Mouse (Mus musculus): ENCODE results near the gene Leng1. TPM values are rescaled to one million over a fixed set of nuclear protein-coding genes. Genes with fewer than 3 reads are reported as not detected.

Gene Leng1
- 6.2 and 6.4 TPM in 2 replicates for polyA plus RNA-seq (2012; ENCODE audit: low replicate concordance)

DNA sequence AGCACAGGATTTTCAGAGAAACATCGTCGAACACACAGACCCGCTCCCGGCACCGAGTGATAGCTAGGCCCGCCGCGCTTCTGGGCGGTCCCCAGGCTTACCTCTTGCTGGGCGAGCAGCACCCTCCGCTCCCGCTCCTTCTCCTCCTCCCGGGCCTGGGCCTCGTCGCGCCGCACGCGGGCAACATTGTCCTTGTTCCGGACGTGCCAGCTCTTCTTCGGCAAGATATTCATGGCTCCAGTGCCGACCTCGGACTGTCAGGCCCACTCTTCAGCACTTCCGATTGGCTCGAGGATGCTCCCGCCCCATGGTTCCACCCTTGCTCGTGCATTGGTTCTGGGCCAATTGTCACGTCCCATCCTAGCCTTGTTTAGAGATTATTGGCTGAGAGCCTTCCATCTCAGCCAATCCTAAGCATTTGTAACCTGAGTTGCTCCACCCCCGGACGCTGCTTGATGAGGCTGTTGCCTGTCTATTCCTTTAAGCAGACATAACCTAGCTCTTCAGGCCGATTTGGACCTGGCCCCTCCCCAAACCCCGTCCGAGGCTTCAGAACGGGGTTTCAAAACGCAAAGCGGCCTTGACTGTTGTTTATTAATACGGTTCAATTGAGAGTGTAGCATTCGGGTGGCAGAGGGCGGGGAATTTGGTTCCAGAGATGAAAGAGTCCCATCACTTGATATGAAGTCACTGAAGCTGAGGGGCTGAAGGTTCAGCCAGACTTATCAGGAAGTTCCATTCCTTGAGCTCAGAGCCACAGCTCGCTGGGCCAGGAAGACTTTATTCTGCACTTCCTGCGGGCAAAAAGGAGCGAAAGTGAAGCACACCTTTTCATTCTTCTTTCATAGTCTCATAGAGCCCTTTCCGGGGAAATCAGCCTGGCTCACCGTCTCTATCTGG, at the start of gene Leng1:
Leng1 (minus strand) TSS at position 626 of the 900 bp plus-strand sequence.

DNA sequence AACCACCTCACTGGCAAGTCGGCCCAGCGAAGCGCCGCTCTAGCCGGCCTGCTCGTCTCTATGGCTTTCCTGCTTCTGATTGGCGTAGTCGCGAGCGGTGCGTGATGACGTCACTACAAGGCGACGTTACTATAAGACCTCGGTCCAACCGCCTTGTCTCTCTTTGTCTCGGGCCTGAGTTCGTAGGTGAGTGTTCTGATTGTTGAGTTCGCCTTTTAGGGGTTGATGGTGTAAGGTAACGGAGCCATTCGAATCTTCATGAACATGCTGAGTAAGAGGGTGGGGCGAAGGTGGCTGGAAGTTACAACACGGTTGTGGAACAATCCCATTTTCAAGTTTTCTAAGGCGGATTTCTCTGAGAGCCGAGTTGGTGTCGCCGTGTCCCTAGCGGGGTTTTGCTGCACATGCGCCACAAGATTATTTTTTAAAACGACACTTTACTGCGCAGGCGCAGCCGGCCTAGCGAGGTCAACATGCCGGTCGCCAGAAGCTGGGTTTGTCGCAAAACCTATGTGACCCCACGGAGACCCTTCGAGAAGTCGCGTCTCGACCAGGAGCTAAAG, 38.3 kb upstream of the Leng1 start, which contains the start of gene Rps9:
Rps9 (plus strand) TSS at position 115 of the 563 bp plus-strand sequence.

DNA sequence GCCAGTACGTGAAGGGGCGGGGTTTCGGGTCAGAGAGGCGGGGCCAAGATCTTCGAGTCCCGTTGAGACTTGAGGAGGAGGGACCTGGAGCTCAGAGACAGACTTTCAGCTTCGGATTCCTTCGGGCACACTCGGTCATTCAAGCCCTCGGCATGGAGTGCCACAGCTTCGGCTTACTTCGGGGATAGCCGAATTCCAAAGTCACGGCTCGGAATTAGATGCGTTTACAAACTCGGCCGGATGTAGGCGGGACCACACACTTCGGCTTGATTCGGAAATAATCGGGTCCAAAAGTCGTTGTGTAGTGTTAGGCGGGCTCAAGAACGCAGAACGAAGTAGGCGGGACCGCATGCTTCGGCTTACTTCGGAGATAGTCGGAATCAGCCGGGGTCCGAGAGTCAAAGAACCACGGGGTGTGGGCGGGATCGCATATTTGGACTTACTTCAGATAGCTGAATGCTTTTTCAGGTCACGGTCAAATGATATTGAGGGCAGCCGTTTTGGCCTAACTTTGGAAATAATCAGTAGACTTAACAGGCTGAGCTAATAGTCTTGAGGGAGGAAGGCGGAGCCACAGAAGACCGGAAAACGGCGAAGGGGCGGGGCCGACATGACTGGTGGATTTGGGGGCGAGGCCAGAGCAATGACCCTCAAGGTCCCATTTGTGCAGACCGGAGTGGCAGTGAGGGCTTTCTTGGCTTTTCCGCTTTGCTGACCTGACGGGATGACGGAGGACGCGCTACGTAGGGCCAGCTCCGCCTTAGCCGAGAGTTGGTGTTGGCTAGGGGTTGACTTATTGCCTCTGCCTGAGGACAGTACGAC, 27.6 kb upstream of the Leng1 start, which contains the start of gene Mboat7:
Mboat7 (minus strand) TSS at position 537 of the 822 bp plus-strand sequence.

DNA sequence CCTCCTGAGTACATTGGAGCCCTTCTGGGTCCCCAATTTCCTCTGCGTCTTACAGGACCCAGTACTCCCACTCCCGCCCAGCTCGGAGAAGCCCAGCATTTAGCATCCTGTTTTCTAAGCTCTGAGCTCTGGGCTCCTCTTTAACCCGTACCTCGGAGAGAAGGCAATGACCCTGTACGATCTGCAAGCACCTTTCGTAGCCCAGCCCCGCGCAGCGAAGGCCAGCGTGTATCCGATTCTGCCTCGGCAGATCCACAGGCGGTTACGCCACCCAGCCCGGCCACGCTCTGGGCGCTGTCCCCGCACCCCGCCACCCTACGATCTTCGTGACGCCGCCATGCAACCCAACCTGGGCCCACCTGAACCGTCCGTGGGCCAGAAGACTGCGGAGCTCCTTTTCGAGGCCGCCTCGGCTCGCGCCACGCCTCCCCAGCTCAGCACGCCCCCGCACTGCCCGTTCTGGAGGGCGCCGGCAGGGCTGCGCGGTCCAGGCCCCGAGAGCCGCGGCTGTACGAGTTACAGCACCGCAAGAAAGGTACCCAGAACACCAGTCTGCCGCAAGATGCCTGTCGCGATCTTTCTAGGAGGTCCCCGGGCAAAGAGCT, 26.8 kb upstream of the Leng1 start, which contains the start of gene Tsen34:
Tsen34 (plus strand) TSS at position 482 of the 605 bp plus-strand sequence.

DNA sequence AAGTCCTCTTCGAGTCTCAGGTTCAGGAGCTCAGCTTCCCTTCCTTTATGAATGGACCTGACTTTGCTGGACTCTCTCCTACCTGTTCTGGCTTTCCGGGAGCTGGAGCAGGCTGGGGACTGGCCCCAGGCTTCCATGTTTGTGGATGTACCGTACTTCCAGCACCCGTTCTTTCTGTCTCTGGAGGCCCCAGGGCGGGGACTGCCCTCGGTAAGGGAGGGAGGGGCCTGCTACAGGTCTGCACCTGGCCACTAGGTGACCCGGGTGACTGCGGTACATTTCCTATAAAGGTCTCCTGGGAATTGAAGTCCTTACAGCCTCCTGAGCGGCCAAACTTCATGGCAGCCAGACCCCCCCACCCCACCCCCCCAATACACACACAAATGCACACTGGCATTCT, 11.7 kb upstream of the Leng1 start, which contains the start of gene Tmc4:
Tmc4 (minus strand) TSS at position 212 of the 400 bp plus-strand sequence.

DNA sequence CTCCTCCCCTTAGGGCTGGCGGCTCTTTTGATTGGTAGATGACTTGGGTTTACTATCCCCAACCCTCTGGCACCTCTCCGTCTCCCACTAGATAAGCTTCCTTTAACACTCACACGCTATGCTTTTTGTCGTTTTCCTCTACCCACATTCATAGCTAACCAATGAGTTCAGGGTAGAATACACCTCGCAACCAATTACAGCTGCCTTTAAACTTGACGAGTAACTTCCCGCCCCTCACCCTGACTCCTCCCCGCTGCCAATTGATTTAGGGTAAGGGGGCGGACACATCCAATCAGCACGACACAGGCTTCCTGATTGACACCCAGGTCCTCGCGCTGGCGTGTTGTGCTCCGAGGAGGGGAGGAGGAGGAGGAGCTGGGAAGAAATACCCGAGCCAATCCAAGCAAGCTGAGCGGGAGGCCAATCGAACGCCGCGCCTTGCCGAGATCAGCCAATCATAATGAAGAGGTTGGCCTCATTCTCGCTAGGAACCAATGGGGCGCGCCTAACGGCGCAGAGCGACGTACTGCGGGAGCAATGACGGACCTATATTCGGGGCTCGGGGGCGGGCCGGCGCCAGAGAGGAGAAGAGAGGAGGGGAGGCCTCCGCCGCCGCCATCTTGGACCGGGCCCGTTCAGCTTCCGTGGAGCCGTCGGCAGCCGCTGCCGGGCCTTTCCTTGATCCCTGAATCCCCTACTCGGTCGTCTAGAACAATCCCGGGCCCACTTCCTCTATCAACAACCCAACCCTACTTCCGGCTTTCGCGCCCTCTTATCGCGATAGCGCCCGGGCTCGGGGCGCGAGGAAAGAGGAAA, 20.8 kb downstream of the Leng1 start, which contains the start of gene Cnot3:
Cnot3 (plus strand) TSS at position 597 of the 816 bp plus-strand sequence.

DNA sequence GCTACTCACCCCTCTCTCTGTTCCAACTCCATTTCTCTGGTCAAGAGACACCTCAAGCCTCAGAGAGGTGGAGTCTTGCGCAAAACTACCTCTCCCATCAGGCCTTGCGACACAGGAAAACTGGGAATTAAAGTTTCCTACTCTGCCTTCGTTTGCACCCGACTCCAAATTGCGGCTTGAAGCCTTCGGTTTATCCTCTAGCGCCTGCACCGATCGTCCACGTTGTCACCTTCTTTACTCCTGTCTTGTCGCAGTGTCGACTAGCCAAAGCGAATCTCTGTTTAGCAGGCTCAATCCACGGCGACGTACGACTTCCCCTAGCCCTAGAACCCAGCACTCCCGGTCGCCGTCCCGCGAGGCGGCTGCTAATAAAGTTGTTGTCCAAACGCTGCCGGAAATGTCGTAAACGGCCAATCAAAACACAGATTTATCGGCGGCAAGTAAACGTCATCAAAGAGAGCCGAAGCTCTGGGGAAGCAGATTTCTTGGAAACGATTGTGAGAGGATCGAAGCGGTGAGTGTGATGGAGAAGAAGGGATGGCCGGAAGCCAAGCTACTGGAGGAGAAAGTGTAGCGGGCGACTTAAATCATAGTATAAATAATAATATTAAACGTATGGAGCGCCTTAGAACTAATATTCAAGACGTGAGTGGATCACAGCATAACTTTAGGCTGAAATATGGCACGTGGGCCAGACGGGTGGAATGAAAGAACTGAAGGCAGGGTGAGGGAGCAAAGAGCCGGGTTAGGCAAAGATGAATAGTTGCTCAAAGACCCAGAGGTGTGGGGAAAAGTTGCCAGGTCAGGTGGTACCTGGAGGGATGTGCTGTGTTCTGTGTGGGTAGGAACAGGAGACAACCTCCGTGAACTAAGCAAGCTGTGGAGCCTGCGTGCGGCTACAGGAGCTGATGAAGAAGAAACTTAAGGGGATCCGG, 35.8 kb downstream of the Leng1 start, which contains the start of the genes Tfpt and Prpf31:
Tfpt (minus strand) TSS at position 387 of the 935 bp plus-strand sequence.
Prpf31 (plus strand) TSS at position 443 of the 935 bp plus-strand sequence.

DNA sequence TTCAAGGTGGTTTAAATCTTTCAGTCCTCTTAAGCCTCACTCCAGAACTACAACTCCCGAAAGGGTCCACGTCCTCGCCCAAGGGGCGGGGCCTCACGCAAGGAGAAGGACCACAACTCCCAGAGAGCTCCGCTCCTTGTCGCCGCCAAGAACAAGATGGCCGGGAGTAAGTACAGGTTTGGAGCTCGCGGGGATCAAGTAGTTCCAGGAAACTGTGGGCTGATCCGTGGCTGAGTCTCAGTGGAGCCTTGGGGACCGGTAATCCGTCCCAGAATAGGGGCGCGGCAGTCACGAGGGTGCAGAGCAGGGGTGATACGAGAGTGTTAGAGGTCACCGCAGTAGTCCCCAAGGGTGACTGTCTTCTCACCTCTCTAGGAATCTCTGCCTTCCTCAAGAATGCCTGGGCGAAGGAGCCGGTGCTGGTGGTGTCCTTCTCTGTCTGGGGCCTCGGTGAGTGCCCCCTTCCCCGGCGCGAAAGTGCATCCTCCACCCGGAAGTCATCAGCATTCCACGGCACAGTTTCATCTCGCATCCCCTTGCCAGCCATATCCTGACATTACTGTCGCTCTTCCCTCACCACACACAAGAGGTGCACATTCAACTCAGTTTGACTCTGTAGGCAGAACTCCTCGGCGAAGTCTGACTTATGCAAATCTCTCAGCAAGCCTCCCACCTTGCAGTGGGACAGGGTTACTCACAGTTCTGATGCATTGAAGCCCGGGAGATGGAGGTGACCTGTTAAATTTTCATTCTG, 48.2 kb downstream of the Leng1 start, which contains the start of gene Ndufa3:
Ndufa3 (plus strand) TSS at position 132 of the 754 bp plus-strand sequence.

DNA sequence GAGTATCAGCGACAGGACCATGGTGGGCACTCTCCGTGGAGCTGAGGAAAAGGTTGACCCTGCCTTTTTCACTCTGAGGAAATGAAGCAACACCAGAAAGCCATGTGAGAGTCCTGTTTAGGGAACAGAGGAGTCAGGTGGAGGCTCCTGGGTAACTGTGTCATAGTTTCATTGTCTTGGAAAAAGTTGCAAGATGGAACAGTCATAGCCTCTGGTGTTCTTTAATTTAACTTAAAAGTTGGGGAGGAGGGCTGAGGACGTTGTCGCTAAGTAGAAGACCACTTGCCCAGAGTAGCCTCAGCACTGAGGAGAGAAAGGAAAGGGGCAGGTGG, 49.6 kb downstream of the Leng1 start, which contains the start of gene Oscar:
Oscar (minus strand) TSS at position 101 of the 332 bp plus-strand sequence.

Other genes with a start within 250 kb of the Leng1 start
- not detected in 2 replicates for gene Cacng6, start 241.6 kb downstream of the Leng1 start, polyA plus RNA-seq (2012; ENCODE audit: low replicate concordance)
- 0.16 TPM in 1 of 2 replicates, not detected in the other for gene Tarm1, start 163.2 kb downstream of the Leng1 start, polyA plus RNA-seq (2012; ENCODE audit: low replicate concordance)
- gene Oscar, start 49.7 kb downstream of the Leng1 start, polyA plus RNA-seq (2012; ENCODE audit: low replicate concordance), result not detected in 2 replicates
- gene Ndufa3, start 48.5 kb downstream of the Leng1 start, polyA plus RNA-seq (2012; ENCODE audit: low replicate concordance), result 12.9 and 15.1 TPM in 2 replicates
- gene Tfpt, start 35.9 kb downstream of the Leng1 start, polyA plus RNA-seq (2012; ENCODE audit: low replicate concordance), result 13.0 and 25.9 TPM in 2 replicates
- gene Prpf31, start 35.9 kb downstream of the Leng1 start, polyA plus RNA-seq (2012; ENCODE audit: low replicate concordance), result 20.0 and 28.6 TPM in 2 replicates
- gene Cnot3, start 20.6 kb downstream of the Leng1 start, polyA plus RNA-seq (2012; ENCODE audit: low replicate concordance), result 465 and 678 TPM in 2 replicates
- 1.4 and 4.6 TPM in 2 replicates for gene Tmc4, start 11.7 kb upstream of the Leng1 start, polyA plus RNA-seq (2012; ENCODE audit: low replicate concordance)
- 18.8 and 66.6 TPM in 2 replicates for gene Tsen34, start 27.0 kb upstream of the Leng1 start, polyA plus RNA-seq (2012; ENCODE audit: low replicate concordance)
- 81.3 and 120 TPM in 2 replicates for gene Mboat7, start 27.7 kb upstream of the Leng1 start, polyA plus RNA-seq (2012; ENCODE audit: low replicate concordance)
- 67.0 and 502 TPM in 2 replicates for gene Rps9, start 38.2 kb upstream of the Leng1 start, polyA plus RNA-seq (2012; ENCODE audit: low replicate concordance)
- 4.9 and 6.1 TPM in 2 replicates for gene Pirb, start 54.6 kb upstream of the Leng1 start, polyA plus RNA-seq (2012; ENCODE audit: low replicate concordance)
- gene Gm15448, start 159.8 kb upstream of the Leng1 start, polyA plus RNA-seq (2012; ENCODE audit: low replicate concordance), result not detected in 2 replicates
- gene Pira2, start 179.2 kb upstream of the Leng1 start, polyA plus RNA-seq (2012; ENCODE audit: low replicate concordance), result 0.50 TPM in 1 of 2 replicates, not detected in the other
- 0.46 and 0.67 TPM in 2 replicates for gene Gm14548, start 232.3 kb upstream of the Leng1 start, polyA plus RNA-seq (2012; ENCODE audit: low replicate concordance)
- gene Lilra6, start 249.7 kb upstream of the Leng1 start, polyA plus RNA-seq (2012; ENCODE audit: low replicate concordance), result 1.5 and 2.2 TPM in 2 replicates

Measured in leukemia stem cell, adult 10-12 weeks (primary cell).